In genomic region chr19:44989567-44990495, GRCm38 (mm10) we compare ENCODE assay signal across 7 mouse cellular contexts. TPM values are rescaled to one million over a fixed set of nuclear protein-coding genes. Genes with fewer than 3 reads are reported as not detected.
DNase-seq lines count a peak whose midpoint lies in the region; ATAC-seq and TF ChIP-seq lines count a peak whose summit lies in the region.

No protein-coding gene starts in this region.

- peak overlapping the region; percentile 91 for H3K9ac ChIP-seq in forebrain, embryonic 13.5 days
- peak overlapping the region; percentile 60 for H3K9ac ChIP-seq in kidney, embryonic 15.5 days
- peak overlapping the region; percentile 89 for H3K9ac ChIP-seq in midbrain, embryonic 15.5 days

- H3K27me3 ChIP-seq in spleen, adult 2 months (ENCODE audit: control insufficient read depth, insufficient read depth, low read length) = peaks cover 12% of the 10 kb centered on the region
- H3K27me3 ChIP-seq in forebrain, embryonic 13.5 days = no peaks in the 10 kb centered on the region
- no peaks in the 10 kb centered on the region for H3K27me3 ChIP-seq in kidney, embryonic 15.5 days
- H3K27me3 ChIP-seq in midbrain, embryonic 15.5 days (replicated peaks) = no peaks in the 10 kb centered on the region

- no peak for TF ChIP-seq CTCF in spleen, adult 2 months (IDR thresholded peaks at IDR 0.05; ENCODE audit: extremely low read depth, insufficient read depth, insufficient read length, insufficient replicate concordance)

- peak overlapping the region; percentile 95 for H3K4me2 ChIP-seq in forebrain, embryonic 13.5 days
- peak overlapping the region; percentile 93 for H3K4me2 ChIP-seq in kidney, embryonic 15.5 days
- H3K4me2 ChIP-seq in midbrain, embryonic 15.5 days = peak overlapping the region; percentile 86

- H3K27ac ChIP-seq in spleen, adult 2 months (ENCODE audit: insufficient read depth, low read length) = no peak overlapping the region
- H3K27ac ChIP-seq in forebrain, embryonic 13.5 days = no peak overlapping the region; the same call in 1 of the 2 replicates
- peak overlapping the region; percentile 45 for H3K27ac ChIP-seq in kidney, embryonic 15.5 days
- H3K27ac ChIP-seq in midbrain, embryonic 15.5 days = peak overlapping the region; percentile 74

- no peak for DNase-seq in spleen, adult 2 months (ENCODE audit: low read depth in 1 of 2, low spot score in 2 of 2)
- no peak for DNase-seq in spleen, adult 18-20 months
- DNase-seq in gastrocnemius, postnatal 4 days (ENCODE audit: low spot score in 2 of 2) = no peak
- no peak for DNase-seq in left cerebral cortex, adult 9 months (ENCODE audit: low spot score in 2 of 2)

- 35% methylated on average over 22 of the region's 22 CpGs for WGBS in spleen, adult 2 months
- WGBS in forebrain, embryonic 13.5 days = 6% methylated on average over 22 of the region's 22 CpGs
- 5% methylated on average over 22 of the region's 22 CpGs for WGBS in kidney, embryonic 15.5 days
- WGBS in midbrain, embryonic 15.5 days = 4% methylated on average over 21 of the region's 22 CpGs

- H3K36me3 ChIP-seq in spleen, adult 2 months (ENCODE audit: control insufficient read depth, insufficient read depth, low read length) = no peaks in the 10 kb centered on the region
- H3K36me3 ChIP-seq in forebrain, embryonic 13.5 days (ENCODE audit: poor library complexity, severe bottlenecking) = peaks cover 8% of the 10 kb centered on the region; the same call in 1 of the 2 replicates
- no peaks in the 10 kb centered on the region for H3K36me3 ChIP-seq in kidney, embryonic 15.5 days
- 0 out of 2 replicates have a peak, but pooled peaks cover 6% of the 10 kb centered on the region for H3K36me3 ChIP-seq in midbrain, embryonic 15.5 days (replicated peaks)

- no peak for TF ChIP-seq POLR2A in spleen, adult 2 months (IDR thresholded peaks at IDR 0.05; ENCODE audit: low read depth, low read length)

- peaks cover 7% of the 10 kb centered on the region for H3K4me1 ChIP-seq in spleen, adult 2 months (ENCODE audit: control insufficient read depth, insufficient read depth, insufficient read length)
- peaks cover 31% of the 10 kb centered on the region for H3K4me1 ChIP-seq in forebrain, embryonic 13.5 days
- peaks cover 51% of the 10 kb centered on the region for H3K4me1 ChIP-seq in kidney, embryonic 15.5 days
- peaks cover 27% of the 10 kb centered on the region for H3K4me1 ChIP-seq in midbrain, embryonic 15.5 days

- peak overlapping the region; percentile 27; the same call in 1 of the 2 replicates for H3K4me3 ChIP-seq in spleen, adult 2 months (ENCODE audit: extremely low read depth, insufficient read depth, insufficient read length)
- H3K4me3 ChIP-seq in forebrain, embryonic 13.5 days = peak overlapping the region; percentile 78
- H3K4me3 ChIP-seq in kidney, embryonic 15.5 days (replicated peaks) = peak overlapping the region; percentile 56
- peak overlapping the region; percentile 77 for H3K4me3 ChIP-seq in midbrain, embryonic 15.5 days

- no peaks in the 10 kb centered on the region for H3K9me3 ChIP-seq in forebrain, embryonic 13.5 days (replicated peaks)
- no peaks in the 10 kb centered on the region for H3K9me3 ChIP-seq in kidney, embryonic 15.5 days (replicated peaks)
- H3K9me3 ChIP-seq in midbrain, embryonic 15.5 days = no peaks in the 10 kb centered on the region

- ATAC-seq in forebrain, embryonic 13.5 days = peak; percentile 6; the same call in 1 of the 2 replicates
- peak; percentile 26; the same call in 1 of the 2 replicates for ATAC-seq in kidney, embryonic 15.5 days (replicated peaks; ENCODE audit: low FRiP score)
- peak; percentile 38 for ATAC-seq in midbrain, embryonic 15.5 days (replicated peaks)

RNA-seq across cellular contexts. Expression of gene Sema4g, which starts 0.9 kb away (rescaled TPM):
- 1.3 and 1.6 TPM in 2 replicates for polyA plus RNA-seq in spleen, adult 2 months (2012; rRNA removed)
- polyA plus RNA-seq in forebrain, embryonic 13.5 days (2015; fragmentation: Nextera tagmentation; extraction: Ambion mirVana) = 9.7 and 11.7 TPM in 2 replicates
- polyA plus RNA-seq in kidney, embryonic 15.5 days (2015; fragmentation: Nextera tagmentation; extraction: Ambion mirVana) = 5.3 and 6.5 TPM in 2 replicates
- polyA plus RNA-seq in midbrain, embryonic 15.5 days (2015; fragmentation: Nextera tagmentation; extraction: Ambion mirVana) = 17.1 and 20.4 TPM in 2 replicates
- 1 to 10 TPM; 2.5 to 3.4 TPM for total RNA-seq in gastrocnemius, postnatal 4 days (2021)

RNA-seq across cellular contexts. Expression of gene Twnk, which starts 15.6 kb away (rescaled TPM):
- 6.1 and 6.4 TPM in 2 replicates for polyA plus RNA-seq in spleen, adult 2 months (2012; rRNA removed)
- polyA plus RNA-seq in forebrain, embryonic 13.5 days (2015; fragmentation: Nextera tagmentation; extraction: Ambion mirVana) = 21.1 and 22.2 TPM in 2 replicates
- 29.4 and 29.7 TPM in 2 replicates for polyA plus RNA-seq in kidney, embryonic 15.5 days (2015; fragmentation: Nextera tagmentation; extraction: Ambion mirVana)
- 15.9 and 17.2 TPM in 2 replicates for polyA plus RNA-seq in midbrain, embryonic 15.5 days (2015; fragmentation: Nextera tagmentation; extraction: Ambion mirVana)
- total RNA-seq in gastrocnemius, postnatal 4 days (2021) = 10 to 100 TPM; 14.6 to 14.9 TPM

RNA-seq across cellular contexts. Expression of gene Mrpl43, which starts 16.4 kb away (rescaled TPM):
- polyA plus RNA-seq in spleen, adult 2 months (2012; rRNA removed) = 53.1 and 85.2 TPM in 2 replicates
- polyA plus RNA-seq in forebrain, embryonic 13.5 days (2015; fragmentation: Nextera tagmentation; extraction: Ambion mirVana) = 82.2 and 89.7 TPM in 2 replicates
- polyA plus RNA-seq in kidney, embryonic 15.5 days (2015; fragmentation: Nextera tagmentation; extraction: Ambion mirVana) = 71.9 and 73.5 TPM in 2 replicates
- 86.9 and 88.0 TPM in 2 replicates for polyA plus RNA-seq in midbrain, embryonic 15.5 days (2015; fragmentation: Nextera tagmentation; extraction: Ambion mirVana)
- total RNA-seq in gastrocnemius, postnatal 4 days (2021) = 10 to 100 TPM; 34.8 to 37.5 TPM

RNA-seq across cellular contexts. Expression of gene Lzts2, which starts 24.4 kb away (rescaled TPM):
- 23.3 and 25.9 TPM in 2 replicates for polyA plus RNA-seq in spleen, adult 2 months (2012; rRNA removed)
- 24.5 and 24.7 TPM in 2 replicates for polyA plus RNA-seq in forebrain, embryonic 13.5 days (2015; fragmentation: Nextera tagmentation; extraction: Ambion mirVana)
- 66.6 and 72.8 TPM in 2 replicates for polyA plus RNA-seq in kidney, embryonic 15.5 days (2015; fragmentation: Nextera tagmentation; extraction: Ambion mirVana)
- 25.2 and 28.6 TPM in 2 replicates for polyA plus RNA-seq in midbrain, embryonic 15.5 days (2015; fragmentation: Nextera tagmentation; extraction: Ambion mirVana)
- total RNA-seq in gastrocnemius, postnatal 4 days (2021) = 10 to 100 TPM; 58.5 to 59.4 TPM

RNA-seq across cellular contexts. Expression of gene Pdzd7, which starts 55.7 kb away (rescaled TPM):
- 0.04 and 0.09 TPM in 2 replicates for polyA plus RNA-seq in spleen, adult 2 months (2012; rRNA removed)
- polyA plus RNA-seq in forebrain, embryonic 13.5 days (2015; fragmentation: Nextera tagmentation; extraction: Ambion mirVana) = 0.92 and 1.5 TPM in 2 replicates
- polyA plus RNA-seq in kidney, embryonic 15.5 days (2015; fragmentation: Nextera tagmentation; extraction: Ambion mirVana) = 0.78 and 1.1 TPM in 2 replicates
- polyA plus RNA-seq in midbrain, embryonic 15.5 days (2015; fragmentation: Nextera tagmentation; extraction: Ambion mirVana) = 3.2 and 4.1 TPM in 2 replicates
- total RNA-seq in gastrocnemius, postnatal 4 days (2021) = 1 to 10 TPM; 1.2 to 2.0 TPM

Comparison
In these comparisons a context has a peak if more than half of its experiments do, and no peak if none do; other contexts are left out.
1. H3K27ac ChIP-seq: peak in kidney, embryonic 15.5 days (single experiment) and midbrain, embryonic 15.5 days (single experiment); none in spleen, adult 2 months (single experiment) and forebrain, embryonic 13.5 days (single experiment).
2. H3K4me3 ChIP-seq: peak in every context shown above with its lines; median percentile 78 in forebrain, embryonic 13.5 days; 77 in midbrain, embryonic 15.5 days; 56 in kidney, embryonic 15.5 days; 27 in spleen, adult 2 months.
3. Peak in every context shown above with its lines, with median percentiles within 50 percentile points of each other: ATAC-seq, H3K4me2 ChIP-seq and H3K9ac ChIP-seq.